Mouse (Mus musculus): Measurements from ENCODE around the gene Smoc2. TPM values are rescaled to one million over a fixed set of nuclear protein-coding genes. Genes with fewer than 3 reads are reported as not detected.

Smoc2 gene
- polyA plus RNA-seq, 1 experiment, result 24.6 TPM

GRCm38 (mm10) chr17:14447275-14447674 lies 168.0 kb downstream of the Smoc2 start:
- H3K27me3 ChIP-seq (ENCODE audit: control insufficient read depth, insufficient read depth, low read length), result no peaks in the 10 kb centered on the region

More at GRCm38 (mm10) chr17:14447275-14447674, 168.0 kb downstream of the Smoc2 start:
- Histone ChIP-seq H3K36me3 (ENCODE audit: control insufficient read depth, insufficient read depth, low read length) (no peaks in the 10 kb centered on the region), H3K4me1 (ENCODE audit: control insufficient read depth, insufficient read depth, low read length) (peaks cover 3% of the 10 kb centered on the region), H3K27ac (ENCODE audit: control insufficient read depth, insufficient read depth, low read depth, low read length) (no peak overlapping the region), H3K4me3 (ENCODE audit: control insufficient read depth, low read depth, low read length) (no peak overlapping the region)
- TF ChIP-seq POLR2A (IDR thresholded peaks at IDR 0.05; ENCODE audit: control insufficient read depth, low read depth, low read length) (no peak), CTCF (IDR thresholded peaks at IDR 0.05; ENCODE audit: control insufficient read depth, insufficient read depth, insufficient replicate concordance, low read depth, low read length) (no peak)

Other genes with a start within 250 kb of the Smoc2 start
- gene Gm7358, start 220.0 kb upstream of the Smoc2 start, polyA plus RNA-seq (2012; rRNA removed), result 23.7 and 24.0 TPM in 2 replicates
- 7.6 and 8.3 TPM in 2 replicates for gene Dact2, start 75.2 kb upstream of the Smoc2 start, polyA plus RNA-seq (2012; rRNA removed)

Measured in testis, adult 2 months (tissue).